Mouse (Mus musculus) embryonic facial prominence, embryonic 12.5 days (tissue): ENCODE results near the gene Dbn1. TPM values are rescaled to one million over a fixed set of nuclear protein-coding genes. Genes with fewer than 3 reads are reported as not detected.

ENCODE experiments used
- ATAC-seq: fragments of 200-750 bp; cut with Nextera tagmentation; 2 replicates; pipeline ENCODE4 v1.8.0; 2017; ENCODE audit not compliant: insufficient number of reproducible peaks, insufficient read depth, low FRiP score, low TSS enrichment
- H3K27ac ChIP-seq: fragments of 300-500 bp; sonication (generic); 2 replicates; pipeline ENCODE4 v1.5.1; 2016; ENCODE audit warnings: mild to moderate bottlenecking
- H3K27me3 ChIP-seq: fragments of 300-500 bp; sonication (generic); 2 replicates; pipeline ENCODE4 v1.6.1; 2016; ENCODE audit warnings: mild to moderate bottlenecking, moderate library complexity
- H3K36me3 ChIP-seq: fragments of 300-500 bp; sonication (generic); 2 replicates; pipeline ENCODE4 v1.6.1; 2016; ENCODE audit warnings: mild to moderate bottlenecking
- H3K4me1 ChIP-seq: fragments of 300-500 bp; sonication (generic); 2 replicates; pipeline ENCODE4 v1.6.1; 2016
- H3K4me2 ChIP-seq: fragments of 300-500 bp; sonication (generic); replicated peaks from 2 replicates; pipeline ENCODE4 v1.6.1; 2016; ENCODE audit warnings: mild to moderate bottlenecking, moderate library complexity
- H3K4me3 ChIP-seq: fragments of 300-500 bp; sonication (generic); 2 replicates; pipeline ENCODE4 v1.5.1; 2016; ENCODE audit warnings: mild to moderate bottlenecking
- H3K9ac ChIP-seq: fragments of 300-500 bp; sonication (generic); 2 replicates; pipeline ENCODE4 v1.6.1; 2016; ENCODE audit warnings: mild to moderate bottlenecking, moderate library complexity
- H3K9me3 ChIP-seq: fragments of 300-500 bp; sonication (generic); 2 replicates; pipeline ENCODE4 v1.6.1; 2016; ENCODE audit warnings: mild to moderate bottlenecking, moderate library complexity
- WGBS: fragments of 180-500 bp; shearing (Covaris S2); methylation state at CpG from one replicate; pipeline ENCODE4 v1.1.7; 2016; 5-methylcytosine and 5-hydroxymethylcytosine counted together
- polyA plus RNA-seq: library from polyadenylated mRNA; unstranded; fragments of >200 nt; fragmentation: Nextera tagmentation; extraction: Ambion mirVana; gene quantifications from 2 replicates; pipeline ENCODE4 v1.2.1, GENCODE M21; 2016

The Dbn1 gene
- polyA plus RNA-seq, 1 experiment from 2014 or later, result 383 TPM

DNA sequence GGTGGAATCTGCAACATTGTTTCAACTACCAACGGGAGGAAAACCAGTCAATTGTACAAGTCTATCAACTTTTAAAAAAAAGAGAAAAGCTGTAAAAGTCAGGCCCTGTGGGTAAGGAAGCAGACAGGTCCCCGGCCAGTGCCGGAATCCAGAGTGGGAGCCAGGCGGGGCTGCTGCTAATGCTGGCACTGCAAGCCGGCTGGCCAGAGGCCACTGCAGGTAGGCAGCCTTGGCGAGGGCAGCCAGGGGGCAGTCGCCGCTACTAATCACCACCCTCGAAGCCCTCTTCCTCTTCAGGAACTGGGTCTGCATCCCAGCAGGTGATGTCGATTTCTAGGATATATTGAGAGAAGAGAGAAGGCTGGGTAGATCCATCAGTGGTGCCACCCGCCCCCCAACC is 13.9 kb downstream of the Dbn1 start:
- peaks cover 45% of the 10 kb centered on the region for H3K36me3 ChIP-seq
- H3K4me2 ChIP-seq, result no peak overlapping the region
- peaks cover 25% of the 10 kb centered on the region for H3K4me1 ChIP-seq
- WGBS, result 73% methylated on average over 11 of the region's 11 CpGs
- H3K9ac ChIP-seq, result no peak overlapping the region
- H3K9me3 ChIP-seq, result no peaks in the 10 kb centered on the region
- no peaks in the 10 kb centered on the region; the same call in 1 of the 2 replicates for H3K27me3 ChIP-seq
- ATAC-seq, result no peak
- H3K4me3 ChIP-seq, result no peak overlapping the region
- H3K27ac ChIP-seq, result no peak overlapping the region

DNA sequence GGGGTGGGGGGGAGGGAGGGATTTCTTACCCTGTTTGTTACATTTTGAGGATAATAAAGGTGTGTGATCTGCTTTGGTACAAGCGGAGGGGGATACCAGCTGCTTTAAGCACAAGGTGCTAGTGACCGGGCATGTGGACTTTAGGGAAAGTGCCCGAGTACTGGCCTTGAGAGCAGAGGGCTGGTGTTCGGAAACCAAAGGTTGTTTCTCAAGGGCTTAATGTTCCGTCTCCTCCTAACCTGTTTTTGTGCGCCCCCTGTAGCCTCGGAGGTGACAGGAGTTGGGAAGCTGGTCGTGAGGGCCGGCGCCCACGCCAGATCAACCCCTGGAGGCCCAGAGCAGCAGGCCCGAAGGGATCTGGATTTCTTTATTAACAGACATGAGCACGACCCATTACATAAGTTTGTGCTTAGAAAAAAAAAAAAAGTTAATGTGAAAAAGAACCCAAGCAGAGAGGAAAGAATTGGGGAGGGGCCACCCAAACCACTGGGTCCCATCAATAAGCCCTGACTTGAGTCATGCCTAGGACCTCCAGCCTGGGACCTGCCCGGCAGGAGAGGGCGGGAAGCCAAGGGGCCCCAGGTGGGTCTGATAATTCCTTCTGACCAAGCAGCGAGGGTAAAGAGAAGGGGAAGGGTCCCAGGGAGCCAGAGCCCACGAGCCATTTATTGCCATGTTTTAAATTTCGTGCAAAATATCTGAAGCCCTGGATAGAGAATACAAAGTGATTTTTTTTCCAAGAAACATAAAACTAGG is 14.7 kb downstream of the Dbn1 start:
- peak overlapping the region; percentile 52 for H3K4me3 ChIP-seq
- WGBS, result 16% methylated on average over 18 of the region's 18 CpGs
- peak overlapping the region; percentile 72 for H3K9ac ChIP-seq
- ATAC-seq, result no peak
- H3K4me2 ChIP-seq, result peak overlapping the region; percentile 99
- H3K36me3 ChIP-seq, result peaks cover 42% of the 10 kb centered on the region
- peaks cover 25% of the 10 kb centered on the region for H3K4me1 ChIP-seq
- H3K27ac ChIP-seq, result peak overlapping the region; percentile 77
- H3K27me3 ChIP-seq, result no peaks in the 10 kb centered on the region; the same call in 1 of the 2 replicates
- H3K9me3 ChIP-seq, result no peaks in the 10 kb centered on the region

DNA sequence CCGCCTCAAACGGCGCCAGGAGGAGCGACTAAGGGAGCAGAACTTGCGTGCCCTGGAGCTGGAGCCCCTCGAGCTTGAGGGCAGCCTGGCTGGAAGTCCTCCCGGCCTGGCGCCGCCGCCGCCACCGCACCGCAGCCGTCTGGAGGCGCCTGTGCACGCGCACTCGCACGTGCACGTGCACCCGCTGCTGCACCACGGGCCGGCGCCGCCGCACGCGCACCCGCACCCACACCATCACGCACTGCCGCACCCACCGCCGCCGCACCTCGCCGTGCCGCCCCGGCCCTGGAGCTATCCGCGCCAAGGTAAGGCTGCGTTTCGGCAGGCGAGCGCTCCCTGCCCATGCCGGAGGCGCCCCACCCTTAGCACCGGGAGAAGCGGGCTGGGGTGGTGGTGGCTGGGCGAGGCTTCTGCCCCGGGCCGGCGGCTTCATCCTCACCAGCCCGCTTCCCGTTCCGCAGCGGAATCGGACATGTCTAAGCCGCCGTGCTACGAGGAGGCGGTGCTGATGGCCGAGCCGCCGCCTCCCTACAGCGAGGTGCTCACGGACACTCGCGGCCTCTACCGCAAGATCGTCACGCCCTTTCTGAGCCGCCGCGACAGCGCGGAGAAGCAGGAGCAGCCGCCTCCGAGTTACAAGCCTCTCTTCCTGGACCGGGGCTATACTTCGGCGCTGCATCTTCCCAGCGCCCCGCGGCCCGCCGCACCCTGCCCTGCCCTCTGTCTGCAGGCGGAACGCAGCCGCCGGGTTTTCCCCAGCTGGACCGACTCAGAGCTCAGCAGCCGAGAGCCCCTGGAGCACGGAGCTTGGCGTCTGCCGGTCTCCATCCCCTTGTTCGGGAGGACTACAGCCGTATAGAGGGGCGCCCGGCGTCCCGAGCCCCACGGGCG is 15.5 kb downstream of the Dbn1 start:
- peaks cover 25% of the 10 kb centered on the region for H3K4me1 ChIP-seq
- peak overlapping the region; percentile 77 for H3K27ac ChIP-seq
- peak overlapping the region; percentile 99 for H3K4me2 ChIP-seq
- no peaks in the 10 kb centered on the region; the same call in 1 of the 2 replicates for H3K27me3 ChIP-seq
- H3K4me3 ChIP-seq, result peak overlapping the region; percentile 52
- no peaks in the 10 kb centered on the region for H3K9me3 ChIP-seq
- ATAC-seq, result peak; percentile 35
- H3K36me3 ChIP-seq, result peaks cover 34% of the 10 kb centered on the region
- under 1% methylated on average over 103 of the region's 103 CpGs for WGBS
- peak overlapping the region; percentile 72 for H3K9ac ChIP-seq

DNA sequence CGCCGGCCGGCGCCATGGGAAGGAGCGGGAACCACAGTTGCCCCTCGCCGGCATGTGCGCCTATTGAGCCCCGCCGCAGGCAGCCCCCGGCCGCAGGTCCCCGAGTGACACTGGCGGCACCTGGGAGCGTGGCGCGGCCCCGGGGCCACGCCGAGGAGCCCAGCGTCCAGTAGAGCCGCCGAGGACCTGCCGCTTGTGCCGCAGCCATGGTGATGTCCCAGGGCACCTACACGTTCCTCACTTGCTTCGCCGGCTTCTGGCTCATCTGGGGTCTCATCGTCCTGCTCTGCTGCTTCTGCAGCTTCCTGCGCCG is 16.1 kb downstream of the Dbn1 start:
- 0% methylated on average over 31 of the region's 31 CpGs for WGBS
- H3K9ac ChIP-seq, result peak overlapping the region; percentile 72
- peak; percentile 8; the same call in 1 of the 2 replicates for ATAC-seq
- H3K27ac ChIP-seq, result peak overlapping the region; percentile 77
- H3K9me3 ChIP-seq, result no peaks in the 10 kb centered on the region
- peaks cover 25% of the 10 kb centered on the region for H3K4me1 ChIP-seq
- H3K4me2 ChIP-seq, result peak overlapping the region; percentile 99
- peaks cover 28% of the 10 kb centered on the region for H3K36me3 ChIP-seq
- H3K27me3 ChIP-seq, result no peaks in the 10 kb centered on the region; the same call in 1 of the 2 replicates
- peak overlapping the region; percentile 52 for H3K4me3 ChIP-seq

DNA sequence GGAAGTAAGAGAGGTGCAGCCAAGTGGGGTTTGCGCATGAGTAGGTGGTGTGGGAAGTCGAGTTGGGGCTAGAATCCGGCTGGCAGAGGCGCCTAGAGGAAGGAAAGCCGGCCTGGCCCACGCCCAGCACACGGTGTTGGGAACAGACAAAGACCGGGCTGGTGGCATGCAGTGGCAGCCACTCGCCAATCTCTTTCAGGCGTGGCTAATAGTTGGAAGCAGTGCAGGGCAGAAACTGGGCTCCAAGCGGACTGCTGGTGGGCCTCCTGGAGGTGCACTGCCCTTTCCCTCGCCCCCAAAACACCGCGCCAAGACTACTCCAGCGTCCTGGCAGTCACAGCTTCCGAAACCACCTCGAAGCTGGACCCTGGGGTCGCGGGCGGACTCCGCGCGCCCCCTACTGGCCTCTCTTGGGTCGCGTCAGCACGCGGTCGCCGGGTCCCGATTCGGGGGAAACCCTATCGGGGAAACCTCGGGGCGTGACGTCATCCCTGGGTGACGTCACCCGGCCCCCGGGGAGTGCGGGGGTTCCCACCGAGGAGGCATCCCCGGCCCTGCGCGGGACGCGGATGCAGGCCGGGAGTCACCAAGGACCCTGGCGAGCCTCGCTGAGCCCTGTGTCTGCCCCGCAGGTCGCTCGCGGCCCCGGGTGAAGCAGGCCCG is 16.6 kb downstream of the Dbn1 start:
- Histone ChIP-seq H3K4me2 (peak overlapping the region; percentile 99), H3K9me3 (no peaks in the 10 kb centered on the region), H3K4me3 (peak overlapping the region; percentile 52), H3K36me3 (peaks cover 23% of the 10 kb centered on the region), H3K4me1 (peaks cover 25% of the 10 kb centered on the region), H3K27ac (peak overlapping the region; percentile 77), H3K27me3 (no peaks in the 10 kb centered on the region; the same call in 1 of the 2 replicates), H3K9ac (peak overlapping the region; percentile 72)
- peak; percentile 61 for ATAC-seq
- WGBS, result under 1% methylated on average over 54 of the region's 54 CpGs

DNA sequence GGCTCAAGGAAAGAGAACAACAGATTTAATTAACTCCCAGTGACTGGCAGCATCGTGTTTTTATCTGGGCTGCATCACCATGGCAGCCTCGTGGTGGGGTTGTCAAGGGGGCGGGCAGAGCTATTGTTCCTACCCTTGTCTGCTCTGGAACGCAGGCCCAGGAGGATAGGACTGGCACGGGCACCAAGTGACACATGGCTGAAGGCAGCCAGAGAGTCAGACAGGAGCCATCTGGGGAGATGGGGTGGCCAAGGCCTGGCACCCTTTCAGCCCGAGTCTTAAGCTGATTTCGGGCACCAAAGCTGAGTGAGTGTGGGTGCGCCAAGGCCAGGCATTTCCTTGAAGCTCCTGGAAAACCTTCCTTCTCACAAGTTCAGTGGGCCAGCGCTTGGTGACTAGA is 17.5 kb downstream of the Dbn1 start:
- no peak overlapping the region for H3K4me3 ChIP-seq
- H3K4me2 ChIP-seq, result no peak overlapping the region; the same call in 1 of the 2 replicates
- H3K9ac ChIP-seq, result peak overlapping the region; percentile 72; the same call in 1 of the 2 replicates
- ATAC-seq, result no peak
- H3K36me3 ChIP-seq, result peaks cover 14% of the 10 kb centered on the region
- no peaks in the 10 kb centered on the region; the same call in 1 of the 2 replicates for H3K27me3 ChIP-seq
- H3K4me1 ChIP-seq, result peaks cover 32% of the 10 kb centered on the region
- 69% methylated on average over 9 of the region's 9 CpGs for WGBS
- no peak overlapping the region for H3K27ac ChIP-seq
- H3K9me3 ChIP-seq, result no peaks in the 10 kb centered on the region

DNA sequence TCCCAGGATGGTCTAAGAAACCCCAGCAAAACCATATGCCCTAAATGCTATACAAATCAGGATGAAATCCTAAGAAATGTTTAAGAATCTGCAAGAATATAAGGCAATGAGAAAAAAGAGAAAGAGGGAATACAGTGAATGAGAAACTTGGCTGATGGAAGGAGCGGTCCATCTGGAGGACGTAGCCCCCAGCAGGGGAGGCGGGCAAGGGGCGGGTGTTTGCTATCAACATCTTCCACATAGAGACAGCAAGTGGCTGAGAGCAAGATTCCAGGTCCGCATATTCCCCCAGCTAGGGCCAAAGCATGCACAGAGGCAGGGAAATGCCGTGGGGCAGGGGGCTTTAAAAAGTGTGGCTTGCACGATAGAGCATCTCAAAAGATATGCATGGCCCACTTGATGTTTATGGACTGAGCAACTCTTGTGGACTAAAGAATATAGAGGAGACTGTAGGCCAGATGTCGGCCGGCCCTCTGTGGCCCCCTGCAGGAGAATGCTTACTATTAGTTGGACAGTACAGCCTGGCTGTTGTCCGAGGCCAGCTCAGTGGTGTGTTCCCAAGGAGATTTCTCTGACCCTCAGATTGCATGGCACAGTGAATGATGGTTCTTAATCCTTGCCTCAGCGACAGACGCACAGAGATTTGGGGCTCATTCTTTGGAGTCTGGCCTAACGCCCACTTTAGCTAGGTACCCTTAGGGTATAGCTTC is 18.9 kb downstream of the Dbn1 start:
- Histone ChIP-seq H3K4me2 (no peak overlapping the region), H3K9me3 (no peaks in the 10 kb centered on the region), H3K4me3 (no peak overlapping the region), H3K4me1 (peaks cover 42% of the 10 kb centered on the region), H3K27me3 (no peaks in the 10 kb centered on the region; the same call in 1 of the 2 replicates), H3K27ac (no peak overlapping the region), H3K9ac (no peak overlapping the region), H3K36me3 (peaks cover 2% of the 10 kb centered on the region; the same call in 1 of the 2 replicates)
- 52% methylated on average over 13 of the region's 13 CpGs for WGBS
- no peak for ATAC-seq

DNA sequence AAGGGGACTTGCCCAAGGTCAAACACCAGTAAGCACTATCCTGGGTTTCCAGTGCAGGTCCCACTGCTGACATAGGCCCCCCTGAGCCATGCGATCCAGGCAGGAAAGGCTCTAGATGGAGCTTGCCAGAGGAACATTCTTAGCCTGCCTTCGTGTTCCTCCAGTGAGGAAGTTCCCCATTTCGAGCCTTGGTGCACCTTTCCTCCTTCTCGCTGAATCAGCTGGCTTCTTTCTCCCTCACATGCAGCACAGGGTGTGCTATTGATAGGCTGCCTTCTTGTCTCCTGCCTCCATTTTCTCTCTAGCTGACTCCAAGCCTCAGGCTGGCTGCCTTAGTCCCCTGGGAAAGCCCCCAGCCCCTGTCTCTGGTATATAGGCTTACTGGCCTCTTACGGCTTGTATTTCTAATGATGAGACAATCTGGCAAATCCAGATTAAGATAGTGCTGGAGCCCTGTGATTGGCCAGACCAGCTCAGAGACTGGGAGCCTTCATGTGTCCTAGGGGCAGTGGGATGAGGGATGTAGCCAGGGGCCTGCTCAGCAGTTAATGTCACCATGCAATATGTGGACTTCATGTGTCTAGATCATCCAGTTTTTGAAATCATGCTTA is 22.0 kb downstream of the Dbn1 start:
- Histone ChIP-seq H3K4me2 (no peak overlapping the region), H3K9me3 (no peaks in the 10 kb centered on the region), H3K4me1 (peaks cover 36% of the 10 kb centered on the region), H3K4me3 (no peak overlapping the region), H3K27ac (no peak overlapping the region), H3K36me3 (peaks cover 15% of the 10 kb centered on the region), H3K9ac (no peak overlapping the region), H3K27me3 (no peaks in the 10 kb centered on the region; the same call in 1 of the 2 replicates)
- no peak for ATAC-seq
- WGBS, result 70% methylated on average over 5 of the region's 5 CpGs

DNA sequence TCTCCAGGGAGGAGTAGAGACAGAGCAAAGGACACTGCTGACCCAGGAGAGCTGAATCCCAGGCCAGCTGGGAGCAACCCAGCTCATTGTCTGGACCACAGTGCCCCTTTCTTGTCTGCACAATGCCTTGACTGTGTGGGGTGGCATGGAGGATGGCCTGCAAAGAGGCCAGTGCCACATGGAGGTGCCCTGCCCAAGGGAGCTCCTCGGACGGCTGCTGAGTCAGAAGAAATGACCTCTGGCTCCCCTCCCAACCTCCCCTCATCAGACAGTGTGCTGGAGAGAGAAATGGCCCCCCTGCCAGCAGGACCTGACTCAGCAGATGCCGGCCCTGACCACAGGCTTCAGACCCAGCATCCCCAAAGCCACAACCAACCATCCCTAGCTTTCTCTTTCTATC is 22.7 kb downstream of the Dbn1 start:
- Histone ChIP-seq H3K4me2 (peak overlapping the region; percentile 89), H3K27ac (peak overlapping the region; percentile 92; the same call in 1 of the 2 replicates), H3K9ac (peak overlapping the region; percentile 84), H3K4me3 (peak overlapping the region; percentile 68), H3K9me3 (no peaks in the 10 kb centered on the region), H3K36me3 (peaks cover 22% of the 10 kb centered on the region), H3K27me3 (no peaks in the 10 kb centered on the region; the same call in 1 of the 2 replicates), H3K4me1 (peaks cover 30% of the 10 kb centered on the region)
- no peak for ATAC-seq
- WGBS, result 22% methylated on average over 3 of the region's 3 CpGs

DNA sequence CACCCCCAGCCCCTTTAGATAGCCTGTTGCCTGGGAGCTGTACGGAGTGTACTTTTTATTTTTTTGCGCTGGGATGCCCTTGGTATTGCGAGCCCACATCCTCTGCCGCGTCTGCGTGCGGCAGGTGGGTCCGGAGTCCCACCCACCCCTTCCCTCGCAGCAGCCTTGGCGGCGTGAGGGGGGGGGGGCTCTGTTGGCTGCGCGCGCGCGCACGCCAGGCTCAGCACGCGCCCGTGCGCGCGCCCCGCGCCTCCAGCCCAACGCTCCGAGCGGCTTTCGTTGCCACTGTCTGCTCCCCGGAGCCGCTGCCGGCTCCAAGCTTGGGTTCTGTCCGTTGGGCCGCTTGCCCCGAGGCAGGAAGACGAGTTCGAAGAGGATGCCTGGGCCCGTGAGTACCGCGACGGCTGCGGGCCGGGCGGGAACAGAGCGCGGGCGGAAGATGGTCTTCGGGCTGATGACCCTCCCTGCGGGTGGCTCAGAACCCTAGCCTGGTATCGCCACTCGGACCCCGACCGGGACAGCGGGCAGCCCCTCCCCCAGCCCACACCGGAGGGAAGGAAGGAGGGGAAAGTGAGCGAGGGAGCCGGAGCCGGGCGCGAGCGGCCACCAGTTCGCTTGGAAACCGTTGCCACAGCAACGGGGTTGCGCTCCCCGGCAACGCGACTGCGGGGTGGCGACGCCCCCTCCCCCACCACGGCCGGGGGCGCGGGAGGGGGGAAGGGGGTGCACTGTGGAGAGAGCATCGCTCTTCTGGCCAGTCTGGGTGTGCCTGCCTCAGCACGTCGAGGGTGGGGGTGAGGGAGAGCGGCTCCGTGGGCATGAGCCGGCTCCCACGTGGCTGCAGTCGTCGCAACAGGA is 23.7 kb downstream of the Dbn1 start, which contains the start of gene Prr7:
Gene Prr7, plus strand, starts transcription at position 241 of the 858 bp plus-strand sequence.
- H3K4me1 ChIP-seq, result peaks cover 30% of the 10 kb centered on the region
- H3K27me3 ChIP-seq, result no peaks in the 10 kb centered on the region
- peak within 1 kb of the TSS; percentile 92 for H3K27ac ChIP-seq
- WGBS, result under 1% methylated on average over 78 of the region's 84 CpGs
- H3K9me3 ChIP-seq, result no peaks in the 10 kb centered on the region
- peak within 1 kb of the TSS; percentile 68 for H3K4me3 ChIP-seq
- H3K9ac ChIP-seq, result peak within 1 kb of the TSS; percentile 84
- peak within 1 kb of the TSS; percentile 89 for H3K4me2 ChIP-seq
- peaks cover 32% of the 10 kb centered on the region for H3K36me3 ChIP-seq
- peak; percentile 76 for ATAC-seq
